Mouse (Mus musculus) CH12.LX (cell line): ENCODE data around the gene Cop1. TPM values are rescaled to one million over a fixed set of nuclear protein-coding genes. Genes with fewer than 3 reads are reported as not detected.

Experiments used
- DNase-seq: peaks from one replicate; pipeline ENCODE4 v3.0.0-alpha.2; 2013; ENCODE audit errors: extremely low read depth
- H3K27ac ChIP-seq: 2 replicates; pipeline ENCODE4 v1.5.1; 2012; ENCODE audit warnings: low read depth, mild to moderate bottlenecking, control low read depth, moderate library complexity; ENCODE audit not compliant: insufficient read depth
- H3K27me3 ChIP-seq: replicated peaks from 2 replicates; pipeline ENCODE3; 2012; ENCODE audit warnings: inconsistent platforms
- H3K36me3 ChIP-seq, 2 experiments: replicated peaks in 1 of 2; 2 replicates each; pipeline versions ENCODE3 to v1.6.1; 2012; ENCODE audit warnings: inconsistent platforms in 1 of 2, low read length in 1 of 2, mild to moderate bottlenecking in 1 of 2, mixed read lengths in 1 of 2, moderate library complexity in 1 of 2; ENCODE audit not compliant: control insufficient read depth in 1 of 2, insufficient read depth in 1 of 2
- H3K4me1 ChIP-seq, 2 experiments: 2 replicates each; pipeline ENCODE4 v1.6.1; 2012; ENCODE audit warnings: inconsistent platforms in 1 of 2, moderate library complexity in 1 of 2; ENCODE audit not compliant: insufficient read depth in 2 of 2, control insufficient read depth in 1 of 2
- H3K4me2 ChIP-seq: 2 replicates; pipeline ENCODE4 v1.6.1; 2012; ENCODE audit warnings: low read depth, mild to moderate bottlenecking, control low read depth; ENCODE audit not compliant: poor library complexity, insufficient read depth, severe bottlenecking
- H3K4me3 ChIP-seq, 3 experiments: fragments of 150-350 bp in 1 of 3; sonication (generic) in 1 of 3; replicated peaks in 1 of 3; 2 replicates each; pipeline versions ENCODE3 to v1.5.1; 2011 to 2012; ENCODE audit warnings: low read depth in 2 of 3, low read length in 2 of 3, mild to moderate bottlenecking in 2 of 3, moderate library complexity in 2 of 3, control low read depth in 1 of 3, improper control_type of control experiment in 1 of 3, inconsistent platforms in 1 of 3, mixed read lengths in 1 of 3; ENCODE audit not compliant: poor library complexity in 1 of 3
- H3K79me2 ChIP-seq: replicated peaks from 2 replicates; pipeline ENCODE4 v1.6.1; 2012; ENCODE audit warnings: mild to moderate bottlenecking, moderate library complexity; ENCODE audit not compliant: control insufficient read depth, poor library complexity, insufficient read depth, severe bottlenecking; ENCODE audit errors: extremely low read depth
- H3K9ac ChIP-seq: 2 replicates; pipeline ENCODE4 v1.6.1; 2012; ENCODE audit warnings: low read depth, mild to moderate bottlenecking, control low read depth, moderate library complexity; ENCODE audit not compliant: insufficient read depth
- H3K9me3 ChIP-seq: replicated peaks from 2 replicates; pipeline ENCODE3; 2012; ENCODE audit warnings: low read length, inconsistent platforms, mixed read lengths
- CTCF ChIP-seq, 2 experiments: IDR thresholded peaks in 1 of 2; conservative IDR thresholded peaks in 1 of 2; 2 replicates each; pipeline ENCODE4 v1.5.1; 2011 to 2012; ENCODE audit warnings: low read depth in 2 of 2, low read length in 2 of 2, improper control_type of control experiment in 1 of 2, inconsistent platforms in 1 of 2, mild to moderate bottlenecking in 1 of 2, moderate library complexity in 1 of 2
- ELF1 ChIP-seq: IDR thresholded peaks from 2 replicates; pipeline ENCODE4 v1.6.1; 2014; ENCODE audit warnings: low read depth, mild to moderate bottlenecking, inconsistent platforms, low read length, improper control_type of control experiment
- HCFC1 ChIP-seq: IDR thresholded peaks from 2 replicates; pipeline ENCODE4 v1.6.1; 2012; ENCODE audit warnings: low read depth, mild to moderate bottlenecking, inconsistent platforms, low read length, improper control_type of control experiment
- MAFK ChIP-seq: IDR thresholded peaks from 2 replicates; pipeline ENCODE4 v1.6.1; 2011; ENCODE audit warnings: low read length, improper control_type of control experiment; ENCODE audit not compliant: insufficient replicate concordance
- MXI1 ChIP-seq: IDR thresholded peaks from 2 replicates; pipeline ENCODE4 v1.6.1; 2011; ENCODE audit warnings: mild to moderate bottlenecking, low read depth, low read length, improper control_type of control experiment
- MYC ChIP-seq: IDR thresholded peaks from 2 replicates; pipeline ENCODE4 v1.6.1; 2011; ENCODE audit warnings: low read depth, mild to moderate bottlenecking, improper control_type of control experiment, low read length
- NELFE ChIP-seq: IDR thresholded peaks from 2 replicates; pipeline ENCODE4 v1.6.1; 2011; ENCODE audit warnings: low read depth, low read length, improper control_type of control experiment
- NRF1 ChIP-seq: IDR thresholded peaks from 2 replicates; pipeline ENCODE4 v1.6.1; 2014; ENCODE audit warnings: low read depth, mild to moderate bottlenecking, inconsistent platforms, low read length, improper control_type of control experiment, moderate library complexity
- RAD21 ChIP-seq: IDR thresholded peaks from 2 replicates; pipeline ENCODE4 v1.6.1; 2011; ENCODE audit warnings: low read depth, mild to moderate bottlenecking, low read length, improper control_type of control experiment, moderate library complexity
- SIN3A ChIP-seq: IDR thresholded peaks from 2 replicates; pipeline ENCODE4 v1.6.1; 2012; ENCODE audit warnings: low read length, improper control_type of control experiment, inconsistent platforms
- SMC3 ChIP-seq: IDR thresholded peaks from 2 replicates; pipeline ENCODE4 v1.6.1; 2011; ENCODE audit warnings: low read depth, low read length, improper control_type of control experiment
- TCF12 ChIP-seq: IDR thresholded peaks from 2 replicates; pipeline ENCODE4 v1.6.1; 2014; ENCODE audit warnings: low read depth, mild to moderate bottlenecking, inconsistent platforms, low read length, improper control_type of control experiment
- USF1 ChIP-seq: IDR thresholded peaks from 2 replicates; pipeline ENCODE4 v1.6.1; 2014; ENCODE audit warnings: low read depth, mild to moderate bottlenecking, inconsistent platforms, low read length, improper control_type of control experiment
- ZKSCAN1 ChIP-seq: IDR thresholded peaks from 2 replicates; pipeline ENCODE4 v1.6.1; 2012; ENCODE audit warnings: low read depth, inconsistent platforms, low read length, improper control_type of control experiment, borderline replicate concordance
- ZNF384 ChIP-seq: IDR thresholded peaks from 2 replicates; pipeline ENCODE4 v1.6.1; 2012; ENCODE audit warnings: low read depth, low read length, improper control_type of control experiment, inconsistent platforms
- dilution Hi-C: fragments of 300-500 bp; cut with MboI; formaldehyde crosslinking; loops from 2 replicates; pipeline ENCODE4 v1.14.3; 2020; ENCODE audit warnings: low sequenced_read_pairs; ENCODE audit not compliant: extremely low pct_unique_long_range_greater_than_20kb, extremely low pct_ligation_motif_present
- in situ Hi-C: fragments of 300-500 bp; cut with MboI; formaldehyde crosslinking; loops from 3 replicates; pipeline ENCODE4 v1.14.3; 2019; ENCODE audit warnings: low sequenced_read_pairs, low pct_ligation_motif_present, low pct_unique_long_range_greater_than_20kb, mixed read lengths
- polyA plus RNA-seq: library from polyadenylated mRNA; unstranded; fragments of >175 nt; gene quantifications from 2 replicates; pipeline ENCODE4 v1.2.1, GENCODE M21; 2012; ENCODE audit warnings: low read depth; ENCODE audit not compliant: insufficient read length
- total RNA-seq, 2 experiments: library from RNA; depleted of rRNA; stranded (reverse); fragments of 300-350 nt in 1 of 2; fragments of >200 nt in 1 of 2; gene quantifications; 2 replicates each; pipeline ENCODE4 v1.2.3; 2012 to 2014

The Cop1 gene
- total and polyA plus RNA-seq, 3 experiments = 54.6 to 93.2 (median 79.0) TPM

- Histone ChIP-seq H3K4me3 (no peak overlapping the region), H3K9ac (no peak overlapping the region), H3K27me3 (no peaks in the 10 kb centered on the region), H3K4me2 (no peak overlapping the region), H3K4me1 (no peaks in the 10 kb centered on the region), H3K79me2 (no peaks in the 10 kb centered on the region), H3K27ac (no peak overlapping the region), H3K9me3 (no peaks in the 10 kb centered on the region), H3K36me3 (peaks cover 3 to 20% of the 10 kb centered on the region in 2 experiments)
- no peak for DNase-seq
- dilution Hi-C loops (no loop called here), in situ Hi-C loops (no loop called here)
- TF ChIP-seq NRF1 (no peak), HCFC1 (no peak), MAFK (no peak), TCF12 (no peak), MXI1 (no peak), USF1 (no peak), SIN3A (no peak), ZNF384 (no peak), ELF1 (no peak), SMC3 (no peak)
Measured at GRCm38 (mm10) chr1:159301418-159302082, 69.4 kb downstream of the Cop1 start.

DNA sequence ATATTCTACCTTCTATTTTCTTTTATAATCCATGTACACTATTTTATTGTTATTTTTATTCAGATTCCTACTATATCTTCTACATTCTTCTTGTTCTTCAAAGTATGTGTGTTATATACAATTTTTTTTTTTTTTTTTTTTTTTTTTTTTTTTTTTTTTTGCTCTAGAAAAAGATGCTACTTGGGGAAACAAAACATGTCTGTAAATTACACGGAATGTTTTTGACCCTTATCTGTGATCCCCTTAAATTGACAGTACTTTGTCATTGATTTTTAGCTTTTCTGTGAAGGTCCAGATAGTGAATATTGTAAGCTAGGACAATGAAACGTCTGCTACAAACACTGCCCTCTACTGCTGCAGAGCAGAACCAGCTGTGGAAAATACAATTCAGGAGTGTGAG, 81.5 kb downstream of the Cop1 start:
- in situ Hi-C loops = no loop called here
- H3K36me3 ChIP-seq = peaks cover 7 to 32% of the 10 kb centered on the region in 2 experiments
- no peak overlapping the region for H3K27ac ChIP-seq
- no peaks in the 10 kb centered on the region for H3K27me3 ChIP-seq
- H3K4me1 ChIP-seq = no peaks in the 10 kb centered on the region
- no peak for DNase-seq
- H3K4me2 ChIP-seq = no peak overlapping the region
- H3K4me3 ChIP-seq = no peak overlapping the region
- no peaks in the 10 kb centered on the region for H3K9me3 ChIP-seq
- TF ChIP-seq CTCF (conservative IDR thresholded peaks at IDR 0.05 in 1 of 2, IDR thresholded peaks at IDR 0.05 in 1 of 2; ENCODE audit: low read depth in 2 of 2, low read length in 2 of 2) (peak in 1 of 2 experiments; percentile 37; a peak in 2 of 4 replicates), NELFE (no peak), ZKSCAN1 (no peak), ZNF384 (peak; percentile 73)
- TF ChIP-seq, all 38 proteins: peak for 2
- Histone ChIP-seq H3K9ac (no peak overlapping the region), H3K79me2 (no peaks in the 10 kb centered on the region)
- dilution Hi-C loops = no loop called here

GRCm38 (mm10) chr1:159322586-159322985, 90.5 kb downstream of the Cop1 start:
- peaks cover 7 to 49% of the 10 kb centered on the region in 2 experiments for H3K36me3 ChIP-seq

More at GRCm38 (mm10) chr1:159322586-159322985, 90.5 kb downstream of the Cop1 start:
- Histone ChIP-seq H3K4me1 (no peaks in the 10 kb centered on the region), H3K27me3 (no peaks in the 10 kb centered on the region), H3K4me2 (no peak overlapping the region), H3K79me2 (no peaks in the 10 kb centered on the region), H3K9me3 (no peaks in the 10 kb centered on the region), H3K4me3 (no peak overlapping the region), H3K9ac (no peak overlapping the region), H3K27ac (no peak overlapping the region)
- dilution Hi-C loops (no loop called here), in situ Hi-C loops (no loop called here)
- DNase-seq = peak; percentile 4
- TF ChIP-seq ZNF384 = no peak
- TF ChIP-seq CTCF (conservative IDR thresholded peaks at IDR 0.05 in 1 of 2, IDR thresholded peaks at IDR 0.05 in 1 of 2; ENCODE audit: low read depth in 2 of 2, low read length in 2 of 2) = peak in 1 of 2 experiments; percentile 38; a peak in 1 of 4 replicates
- TF ChIP-seq RAD21 = peak; percentile 28
- 0 out of 2 replicates have a peak, but pooled peaks have one; percentile 39 for TF ChIP-seq MYC
- TF ChIP-seq USF1 = no peak
